Mouse (Mus musculus) cerebellum, adult 11-12 months (tissue): ENCODE measurements around the gene Pcnp.
"Not testable (repeated sequence)": the region's sequence is repeated elsewhere in the genome, so short reads cannot be mapped to it uniquely, and the experiment has no call there.

Experiments used
- DNase-seq: peaks from one replicate; pipeline ENCODE4 v3.0.0; 2022

Gene Pcnp

DNA sequence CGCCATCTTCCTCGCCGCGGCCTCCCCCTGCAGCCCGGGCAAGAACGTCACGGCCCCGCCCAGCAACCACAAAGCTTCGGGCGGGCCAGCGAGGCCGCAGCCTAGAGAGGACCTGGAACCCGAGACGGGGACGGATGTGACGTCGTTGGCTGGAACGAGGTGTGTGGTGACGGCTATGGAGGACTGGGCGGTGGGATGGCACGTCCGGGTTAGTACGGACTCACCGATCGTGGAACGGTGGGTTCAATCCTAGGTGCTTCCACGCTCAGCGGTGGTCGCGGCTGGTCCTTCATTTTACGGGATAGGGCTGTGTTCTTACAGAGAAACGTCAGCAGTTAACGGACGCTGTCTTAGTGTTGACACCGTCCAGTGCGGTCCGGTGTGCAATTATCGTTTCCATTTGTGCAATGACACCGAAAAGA is at the start of gene Pcnp:
Gene Pcnp, minus strand, starts transcription at position 79 of the 422 bp plus-strand sequence.
- DNase-seq = peak; percentile 97

DNA sequence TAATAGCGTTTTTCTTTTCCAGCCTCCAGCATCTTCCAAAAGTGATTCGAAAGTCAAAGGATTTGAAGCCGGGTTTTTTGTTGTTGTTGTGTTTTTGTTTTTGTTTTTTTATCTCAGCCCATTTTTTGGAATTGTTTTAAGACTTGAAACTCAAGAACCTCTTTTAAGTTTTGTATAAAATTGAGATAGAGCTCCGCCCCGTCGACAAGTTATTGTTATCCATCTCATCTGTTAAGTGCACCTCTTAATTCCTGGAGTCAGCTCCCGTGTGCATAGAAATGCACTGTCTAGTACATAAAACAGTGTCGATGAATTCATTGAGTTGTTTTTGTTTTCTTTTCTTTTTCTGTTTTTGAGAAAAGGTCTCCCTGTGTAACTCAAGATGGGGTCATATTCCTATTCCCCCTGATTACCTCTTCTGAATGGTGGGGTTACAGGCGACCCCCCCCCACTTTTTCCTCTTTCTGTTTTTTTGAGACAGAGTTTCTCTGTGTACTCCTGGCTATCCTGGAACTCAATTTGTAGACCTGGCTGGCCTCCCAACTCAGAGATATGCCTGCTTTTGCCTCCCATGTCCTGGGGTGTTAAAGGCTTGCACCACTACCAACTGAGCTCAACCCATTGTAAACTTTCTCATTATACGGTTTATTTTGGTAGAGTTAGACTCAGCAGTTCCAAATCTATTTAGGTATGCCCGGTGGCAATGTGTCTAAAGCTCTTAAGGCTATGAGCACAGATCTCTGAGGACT is 46.8 kb upstream of the Pcnp start:
- peak; percentile 38 for DNase-seq

DNA sequence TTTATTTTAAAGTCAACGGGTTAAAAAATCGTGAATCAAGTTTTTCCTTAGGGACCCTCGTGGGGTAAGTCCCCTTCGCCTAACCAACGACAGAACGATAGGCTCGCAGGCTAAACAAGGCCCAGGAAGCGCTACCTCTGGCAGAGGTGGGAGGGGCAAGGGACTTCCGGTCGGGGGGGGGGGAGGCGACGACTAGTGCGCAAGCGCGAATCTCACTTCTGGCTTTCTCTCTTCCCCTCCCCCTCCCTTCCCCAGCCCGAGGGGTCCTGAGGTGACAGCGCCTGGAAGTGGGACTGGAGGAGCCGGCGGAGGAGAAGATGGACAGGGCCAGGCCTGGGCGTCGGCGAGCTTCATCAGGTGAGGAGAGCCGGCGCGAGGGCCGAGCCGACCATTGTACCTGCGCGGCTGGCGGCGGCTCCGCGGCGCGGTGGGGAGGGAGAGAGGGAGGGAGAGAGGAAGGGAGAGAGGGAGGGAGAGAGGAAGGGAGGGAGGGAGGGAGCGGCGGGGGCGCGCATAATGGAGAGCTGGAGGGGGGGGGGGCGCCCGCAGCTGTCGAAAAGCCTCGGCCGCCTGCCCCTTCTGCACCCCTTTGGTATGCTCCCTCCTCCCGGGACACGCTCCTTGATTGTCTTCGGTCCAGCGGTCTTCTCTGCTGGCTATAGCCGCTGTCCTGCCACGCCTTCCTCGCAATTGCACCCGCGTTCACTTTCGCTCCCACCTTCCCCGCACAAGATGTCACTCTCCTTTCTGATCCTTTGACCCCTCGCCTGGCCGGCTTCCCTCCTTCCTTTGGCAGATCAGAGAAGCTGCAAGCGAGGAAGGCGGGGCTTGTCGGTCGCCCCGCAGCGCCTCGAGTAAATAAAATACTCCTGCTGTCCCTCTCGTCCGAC is 45.9 kb upstream of the Pcnp start:
- peak; percentile 86 for DNase-seq

DNA sequence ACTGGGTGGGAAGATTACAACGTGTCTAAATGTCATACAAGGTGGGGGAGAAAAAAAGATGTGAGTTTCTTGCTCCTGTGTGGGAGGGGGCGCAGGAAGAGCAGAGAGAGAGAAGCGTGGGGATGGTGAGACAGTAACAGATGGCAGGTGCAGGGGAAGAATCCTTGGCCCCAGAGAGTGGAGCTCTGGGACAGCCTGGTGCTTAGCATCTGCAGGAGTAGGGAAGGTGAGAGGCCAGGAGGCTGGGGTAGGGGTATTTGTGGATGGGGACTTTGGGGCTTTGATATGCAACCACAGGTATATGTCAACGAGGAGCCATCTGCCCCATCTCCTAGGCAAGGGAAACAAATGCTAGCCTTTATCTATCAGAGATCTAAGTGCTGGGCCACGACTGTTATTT is 45.0 kb upstream of the Pcnp start:
- DNase-seq = peak; percentile 48

DNA sequence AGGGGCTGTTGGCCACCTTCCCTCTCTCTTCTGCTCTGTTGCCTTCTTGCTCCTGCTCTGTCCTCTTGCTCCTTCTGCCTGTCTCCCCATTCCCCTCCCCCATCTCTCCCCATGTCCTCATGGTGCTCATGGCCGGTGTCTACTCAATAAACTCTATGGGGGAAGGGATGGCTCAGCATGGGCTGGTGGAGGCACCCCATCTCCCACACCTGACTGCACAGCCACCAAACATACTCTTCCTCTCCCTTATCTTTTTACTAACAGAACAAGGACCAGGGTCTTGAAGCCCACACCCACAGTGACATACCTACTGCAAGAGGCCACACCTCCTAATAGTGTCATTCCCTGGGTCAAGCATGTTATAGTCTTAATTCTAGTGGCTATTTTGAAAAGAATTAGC is 44.6 kb upstream of the Pcnp start:
- DNase-seq = peak; percentile 34

DNA sequence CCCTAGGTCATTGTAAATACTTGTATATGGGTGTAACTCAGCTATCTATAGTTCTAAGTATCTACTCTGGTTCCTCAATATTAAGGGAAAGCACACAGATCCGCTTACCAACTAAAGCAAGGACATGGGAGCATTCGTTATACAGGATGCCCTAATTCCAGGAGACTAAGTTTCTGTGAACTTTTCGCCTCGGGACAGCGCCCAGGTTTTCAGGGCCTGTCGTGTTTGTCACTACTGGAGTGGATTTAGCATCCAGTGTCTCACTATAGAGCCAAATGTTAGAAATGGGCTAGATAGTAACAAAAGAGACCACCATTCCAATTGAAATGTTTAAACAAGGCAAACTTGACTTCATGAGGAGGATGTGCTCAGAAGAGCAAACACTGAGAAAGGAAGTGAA is 43.6 kb upstream of the Pcnp start:
- not testable (repeated sequence) for DNase-seq

DNA sequence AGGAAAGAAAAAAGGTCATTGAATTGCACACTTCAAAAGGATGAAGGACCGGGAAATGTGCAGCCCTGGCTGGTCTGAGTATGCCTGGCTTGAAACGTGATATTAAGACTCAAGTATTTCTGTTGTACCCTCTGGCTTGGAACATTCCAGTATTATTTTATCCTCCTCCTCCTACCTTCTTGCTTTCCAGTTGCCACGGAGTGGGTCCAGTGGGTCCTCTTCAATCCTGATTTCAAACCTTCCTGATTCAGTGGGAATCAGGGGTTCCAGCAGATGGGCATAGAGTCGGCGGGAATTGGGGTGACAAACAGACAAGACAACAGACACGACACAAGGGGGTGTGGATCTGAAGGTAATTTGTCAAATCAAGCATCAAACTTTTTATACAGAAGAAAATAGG is 43.0 kb upstream of the Pcnp start:
- no peak for DNase-seq

DNA sequence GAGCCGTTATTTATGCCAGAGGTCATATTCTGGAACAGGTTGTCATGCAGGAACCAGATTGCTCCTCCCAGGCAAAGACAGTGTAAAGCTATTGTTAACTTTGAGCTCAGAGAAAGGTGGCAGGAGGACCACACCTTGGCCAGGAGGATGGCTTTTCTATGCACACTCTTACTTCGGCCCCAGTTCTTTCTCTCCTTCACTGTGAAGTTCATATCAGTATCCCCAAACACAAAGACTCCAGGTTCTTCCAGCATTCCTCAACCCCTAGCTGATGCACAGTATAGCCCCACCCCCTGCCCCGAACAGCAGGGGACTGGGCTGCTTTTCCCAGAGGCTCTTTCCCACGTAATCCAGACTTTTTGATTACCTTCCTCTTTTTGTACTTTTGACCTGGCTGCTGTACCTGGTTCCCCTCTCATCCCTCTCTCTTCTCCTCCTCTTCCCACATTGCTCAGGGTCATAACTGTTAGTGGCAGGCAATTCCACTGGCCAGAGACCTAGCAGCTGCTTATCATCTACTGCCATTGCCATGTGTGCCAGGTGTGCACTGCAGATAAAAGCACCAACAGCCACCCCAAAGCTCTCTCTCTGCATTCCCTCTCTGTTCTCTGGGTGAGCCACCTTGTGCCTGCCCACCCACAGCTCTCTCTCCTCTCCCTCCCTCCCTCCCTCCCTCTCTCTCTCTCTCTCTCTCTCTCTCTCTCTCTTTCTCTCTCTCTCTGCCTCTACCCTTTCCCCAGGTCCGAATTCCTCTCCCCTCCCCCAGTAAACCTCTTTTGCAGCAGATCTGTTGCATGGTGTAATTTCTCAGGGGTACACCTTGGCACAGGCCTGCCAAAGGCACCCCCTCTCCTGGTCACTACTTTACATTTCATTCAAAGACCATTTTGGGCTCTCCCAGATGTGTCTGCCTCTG is 42.0 kb upstream of the Pcnp start:
- DNase-seq = no peak

DNA sequence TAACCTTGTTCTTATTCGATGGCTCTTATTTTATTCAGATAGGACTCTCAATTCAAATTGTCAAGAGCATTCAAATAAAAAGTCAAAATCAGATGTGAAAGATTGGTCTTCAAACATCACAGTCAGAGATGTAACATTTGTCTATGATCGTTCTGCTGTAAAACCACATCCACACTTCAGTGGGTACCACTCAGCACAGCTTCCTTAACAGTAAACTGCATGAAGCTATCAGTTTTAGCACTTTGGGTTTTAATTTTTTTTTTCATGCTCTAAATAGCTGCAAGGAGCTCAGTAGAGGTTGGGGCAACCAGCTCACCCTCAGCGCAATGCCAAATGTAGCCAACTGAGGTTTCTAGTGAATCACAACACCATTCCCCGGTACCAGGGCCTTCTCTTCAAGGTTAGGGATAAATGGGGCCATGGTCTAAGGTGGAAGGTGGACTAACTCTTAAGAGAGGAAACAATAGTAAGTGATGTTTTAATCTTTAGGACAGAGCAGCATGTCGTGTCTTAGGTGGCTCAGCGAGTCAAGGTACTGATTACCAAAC is 39.1 kb upstream of the Pcnp start:
- DNase-seq = no peak

DNA sequence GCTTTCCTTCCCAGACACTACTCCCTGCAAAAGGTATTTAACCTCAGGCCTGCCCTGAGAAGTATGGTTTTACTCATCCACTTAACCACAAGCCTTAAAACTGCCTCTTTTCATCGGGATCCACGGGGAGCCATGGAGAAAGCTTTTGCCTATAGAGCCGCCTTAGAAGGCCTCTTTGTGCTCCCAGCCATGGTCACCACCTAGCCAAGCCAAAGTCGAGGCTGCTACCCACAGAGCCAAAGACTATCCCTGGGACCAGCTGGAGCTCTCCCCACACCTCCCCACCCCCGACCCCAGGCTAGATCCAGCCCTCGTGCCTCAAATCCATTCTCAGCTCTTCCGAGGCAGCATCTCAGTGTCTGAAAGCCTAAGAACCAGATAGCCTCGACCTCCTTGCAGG is 36.6 kb upstream of the Pcnp start:
- DNase-seq = no peak

DNA sequence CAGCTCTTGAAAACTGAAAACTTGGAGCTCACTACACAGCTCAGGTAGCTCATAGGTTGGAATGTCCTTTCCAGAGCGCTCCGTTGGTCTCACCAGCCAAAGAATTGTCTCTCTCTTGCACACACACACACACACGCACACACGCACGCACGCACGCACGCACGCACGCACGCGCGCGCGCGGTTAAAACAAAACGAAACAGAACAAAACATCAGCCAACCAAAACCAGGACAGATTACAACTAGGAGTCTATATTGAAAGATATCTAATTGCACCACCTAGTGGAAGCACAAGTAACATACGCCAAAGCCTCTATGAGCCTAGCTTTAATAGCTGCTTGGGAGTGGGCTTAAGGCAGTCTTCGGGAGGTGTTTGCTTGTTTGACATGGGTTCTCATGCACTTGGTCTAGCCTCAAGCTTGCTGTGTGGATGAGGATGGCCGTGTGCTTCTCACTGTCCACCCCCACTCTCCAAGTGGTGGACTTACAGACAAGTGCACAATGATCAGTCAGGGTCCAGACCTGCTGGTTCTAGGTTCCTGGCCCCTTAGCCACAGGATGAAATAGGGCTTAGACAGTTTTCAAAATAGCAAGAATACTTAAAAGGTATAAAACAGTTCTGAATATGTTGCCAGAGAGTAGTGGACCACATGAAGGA is 34.9 kb upstream of the Pcnp start:
- DNase-seq = peak; percentile 67

DNA sequence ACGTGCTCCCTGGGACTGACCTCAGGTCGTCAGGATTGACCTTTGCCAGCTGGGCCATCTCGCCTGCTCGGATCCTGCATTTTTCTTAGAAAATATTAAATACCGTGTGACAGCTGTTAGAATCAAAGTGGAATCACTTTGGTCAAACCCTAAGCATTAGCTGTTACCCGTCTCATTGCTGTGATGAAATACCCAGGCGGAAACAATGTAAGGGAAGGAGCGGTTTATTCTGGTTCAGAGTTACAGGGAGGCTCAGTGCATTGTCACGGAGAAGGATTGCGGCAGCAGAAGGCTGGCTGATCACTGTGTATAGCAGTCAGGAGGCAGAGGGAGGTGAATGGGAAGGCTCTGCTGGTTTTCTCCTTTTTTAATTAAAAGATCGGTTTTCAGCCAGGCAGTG is 33.4 kb upstream of the Pcnp start:
- DNase-seq = no peak

DNA sequence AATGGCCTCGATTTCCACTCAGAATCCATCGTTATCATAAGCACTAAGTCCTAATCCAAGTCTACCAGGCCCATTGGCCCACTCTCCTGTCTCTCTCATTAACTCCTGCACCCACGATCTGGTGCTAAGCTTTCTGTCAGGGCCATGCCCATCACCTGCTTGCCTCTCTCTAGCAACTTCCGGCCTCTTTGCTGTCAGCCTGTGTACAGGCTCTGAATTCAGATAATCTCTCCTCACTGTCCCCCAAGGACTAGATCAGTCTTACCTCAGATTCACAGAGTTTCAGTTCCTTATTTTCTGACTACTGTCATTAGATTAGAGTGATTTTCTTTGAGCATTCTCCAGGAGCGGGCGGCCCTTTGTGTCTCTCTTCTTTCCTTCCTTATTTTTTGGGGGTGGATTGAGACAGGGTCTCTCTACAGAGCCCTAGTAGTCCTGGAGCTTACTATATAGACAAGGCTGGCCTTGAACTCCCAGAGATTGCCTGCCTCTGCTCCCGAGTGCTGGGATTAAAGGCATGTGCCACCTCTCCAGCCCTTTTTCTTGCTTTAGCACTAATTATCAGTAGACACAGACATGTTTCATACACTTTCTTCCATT is 32.6 kb upstream of the Pcnp start:
- no peak for DNase-seq

DNA sequence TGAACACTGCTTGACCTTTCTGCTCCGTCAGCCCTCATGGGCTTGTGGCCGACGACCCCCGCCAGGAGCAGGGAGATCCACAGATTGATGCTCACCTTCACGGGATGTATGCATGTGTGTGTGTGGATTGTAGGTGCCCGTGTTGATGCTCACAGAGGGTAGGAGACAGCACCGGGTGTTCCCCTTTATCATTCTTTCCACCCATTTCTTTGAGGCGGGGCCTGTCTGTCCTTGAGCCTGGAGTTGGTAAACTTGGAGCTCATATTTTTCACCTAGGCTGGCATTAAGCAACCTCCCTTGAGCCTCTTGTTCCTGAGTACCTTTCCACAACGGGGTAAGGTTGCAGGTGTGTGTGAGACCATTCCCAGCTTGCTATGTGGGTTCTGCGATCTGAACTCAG is 28.6 kb upstream of the Pcnp start:
- DNase-seq = no peak

DNA sequence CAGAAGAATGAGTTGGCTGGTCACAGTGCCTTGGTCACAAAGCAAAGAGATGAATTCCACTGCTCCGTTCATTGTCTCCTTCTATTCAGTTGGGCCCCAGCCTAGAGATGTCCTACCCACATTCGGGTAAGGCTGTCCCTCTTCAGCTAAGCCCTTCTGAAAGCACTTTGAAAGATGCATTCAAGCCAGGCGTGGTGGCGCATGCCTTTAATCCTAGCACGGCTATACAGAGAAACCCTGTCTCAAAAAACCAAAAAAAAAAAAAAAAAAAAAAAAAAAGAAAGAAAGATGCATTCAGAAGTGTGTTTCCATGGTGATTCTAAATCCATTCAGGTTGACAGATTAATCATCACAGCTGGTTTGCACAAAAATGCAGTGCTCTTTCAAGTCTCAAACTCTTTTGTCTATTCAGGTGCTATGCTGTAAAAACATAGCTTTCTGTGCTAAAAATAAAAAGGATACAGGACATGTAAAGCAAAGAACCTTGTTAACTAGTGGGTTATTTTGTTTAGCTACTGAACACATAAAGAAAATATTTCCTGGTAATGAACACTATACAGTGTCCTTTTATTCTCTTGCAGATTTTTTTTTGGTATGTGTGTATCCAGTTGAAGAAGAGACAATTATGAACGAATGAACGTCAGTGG is 27.5 kb upstream of the Pcnp start:
- no peak for DNase-seq

DNA sequence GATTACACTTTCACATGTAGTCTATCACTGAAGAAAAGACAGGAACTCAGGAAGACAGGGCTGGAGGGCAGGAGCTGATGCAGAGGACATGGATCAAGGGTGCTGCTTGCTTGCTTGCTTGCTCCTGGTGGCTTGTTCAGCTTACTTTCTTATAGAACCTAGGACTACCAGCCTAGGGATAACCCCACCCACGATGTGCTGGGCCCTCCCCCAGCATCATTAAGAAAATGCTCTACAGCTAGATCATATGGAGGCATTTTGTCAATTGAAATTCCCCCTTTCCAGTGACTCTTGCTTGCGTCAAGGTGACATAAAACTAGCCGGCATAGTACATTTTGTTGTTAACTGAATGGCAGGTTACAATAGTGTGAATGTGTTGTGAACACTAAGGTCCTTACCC is 26.4 kb upstream of the Pcnp start:
- DNase-seq = no peak

DNA sequence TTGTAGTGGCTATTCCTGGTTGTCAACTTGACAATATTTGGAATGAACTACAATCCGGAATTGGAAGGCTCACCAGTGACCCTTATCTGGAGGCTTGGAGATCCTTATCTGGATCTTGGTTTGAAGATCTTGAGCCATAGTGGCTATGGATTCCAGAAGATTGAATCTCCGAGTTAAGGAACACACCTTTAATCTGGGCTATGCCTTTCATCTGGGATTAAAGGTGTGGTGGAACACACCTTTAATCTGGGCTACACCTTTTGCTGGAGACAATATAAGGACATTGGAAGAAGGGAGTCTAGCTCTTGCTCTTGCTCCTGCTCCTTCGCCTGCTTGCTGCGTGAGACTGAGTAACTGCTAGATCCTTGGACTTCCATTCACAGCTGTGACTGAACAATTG is 18.5 kb upstream of the Pcnp start, which contains the start of gene Senp7:
Gene Senp7, plus strand, starts transcription at position 301 of the 400 bp plus-strand sequence.
- DNase-seq = not testable (repeated sequence)

DNA sequence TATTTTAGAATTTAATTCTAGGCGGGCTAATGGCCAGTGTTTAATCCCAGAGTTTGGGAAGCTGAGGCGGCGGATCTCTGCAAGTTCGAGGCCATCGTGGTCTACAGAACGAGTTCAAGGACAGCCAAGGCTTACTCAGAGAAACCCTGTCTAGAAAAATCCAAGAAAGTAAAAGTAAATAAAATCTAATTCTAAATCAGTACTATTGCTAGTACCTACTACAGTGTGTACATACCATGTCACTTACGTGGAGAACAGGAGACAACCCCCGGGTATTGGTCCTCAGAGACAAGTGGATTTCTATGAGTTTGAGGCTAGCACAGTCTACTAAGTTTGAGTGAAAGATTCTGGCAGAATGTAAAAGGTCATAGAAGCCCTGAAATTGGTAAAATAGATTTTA is 8.6 kb upstream of the Pcnp start:
- no peak for DNase-seq

DNA sequence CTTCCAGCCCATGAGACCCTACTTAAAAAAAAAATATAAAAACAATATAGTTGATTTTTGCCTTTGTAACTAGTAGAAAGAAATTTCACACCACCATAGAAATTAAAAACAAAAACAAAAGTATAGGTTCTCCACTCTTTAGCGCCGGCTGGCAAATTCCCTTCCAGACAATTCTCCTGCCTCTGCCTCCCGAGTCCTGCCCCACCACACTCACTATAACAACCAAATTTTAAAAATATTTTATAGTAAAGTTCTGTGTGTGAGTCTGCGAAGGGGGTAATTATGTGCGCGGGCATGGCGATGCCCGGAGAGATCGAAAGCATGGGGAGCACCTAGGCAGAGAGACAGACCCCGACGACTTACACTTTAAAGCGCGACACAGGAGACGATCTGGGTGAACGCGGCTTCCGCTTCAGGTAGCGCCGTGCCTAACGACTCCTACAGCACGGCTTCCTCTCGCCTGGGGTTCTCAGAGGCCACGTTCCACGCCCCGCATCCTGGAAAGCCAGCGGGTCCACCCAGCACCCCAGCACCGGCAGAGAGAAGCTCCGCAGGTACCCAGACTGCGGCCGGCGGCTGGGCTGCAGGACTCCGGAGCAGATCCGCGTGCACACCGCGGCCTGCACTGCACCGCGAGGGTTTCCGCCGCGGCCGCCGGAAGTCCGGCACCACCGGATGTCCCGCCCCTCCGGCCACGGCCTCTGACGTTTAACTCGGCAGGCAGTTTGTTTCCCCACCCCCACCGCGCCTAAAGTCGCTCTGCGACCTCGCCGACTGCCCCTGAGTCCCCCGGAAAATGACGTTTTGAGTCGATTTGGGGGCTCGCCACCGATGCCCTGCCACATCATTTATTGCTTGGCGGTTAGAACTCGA is 7.8 kb upstream of the Pcnp start, which contains the start of gene Trmt10c:
Gene Trmt10c, minus strand, starts transcription at position 682 of the 873 bp plus-strand sequence.
- peak; percentile 92 for DNase-seq

DNA sequence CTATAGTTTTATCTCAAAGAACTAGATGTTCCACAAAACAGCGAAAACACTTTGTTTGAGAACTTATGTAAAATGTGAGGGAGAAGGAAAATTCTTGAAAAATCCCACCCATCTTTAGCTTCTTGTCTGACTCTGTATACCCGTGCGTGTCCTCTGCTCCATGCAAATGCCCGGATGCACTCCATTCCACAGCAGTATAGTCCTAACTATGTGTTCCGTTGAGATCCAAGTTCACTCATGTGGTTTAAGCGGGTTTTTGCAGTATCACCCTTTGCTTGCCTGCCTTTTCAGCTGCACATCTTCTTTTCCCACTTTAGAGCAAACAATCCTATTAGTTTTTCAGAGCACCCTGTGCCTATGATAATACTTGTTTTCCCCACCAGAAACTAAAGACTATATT is 7.0 kb upstream of the Pcnp start:
- DNase-seq = no peak
